Mouse (Mus musculus) left cerebral cortex, adult 11 months (tissue): Measurements from ENCODE around the gene Chat.
A peak's percentile ranks its signal among the peaks of the same experiment; 100 is the strongest.

Source experiments
- DNase-seq: peaks from one replicate; pipeline ENCODE4 v3.0.0; 2022; ENCODE audit warnings: low spot score

Gene Chat

DNA sequence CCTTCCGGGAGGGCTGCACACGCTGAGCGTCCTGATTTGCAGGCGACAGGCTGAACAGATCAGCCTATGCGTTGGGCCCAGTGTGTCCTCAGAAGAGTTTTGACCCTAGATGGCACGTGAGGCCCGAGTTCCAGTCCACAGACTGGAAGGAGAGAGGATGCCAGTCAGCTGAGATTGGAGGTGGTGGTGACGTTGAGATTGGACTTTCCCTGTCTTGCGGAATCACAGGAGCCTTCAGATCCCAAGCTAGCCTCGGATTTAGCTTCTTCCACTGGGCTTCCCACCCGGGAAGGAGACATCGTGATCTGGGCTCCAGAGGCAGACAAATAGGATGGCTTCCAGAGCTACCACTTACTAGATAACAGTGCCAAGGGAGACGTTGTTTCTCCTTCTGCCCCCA, at the start of gene Chat:
Gene Chat (minus strand): TSS at position 101 of the 400 bp plus-strand sequence.
- DNase-seq = no peak

DNA sequence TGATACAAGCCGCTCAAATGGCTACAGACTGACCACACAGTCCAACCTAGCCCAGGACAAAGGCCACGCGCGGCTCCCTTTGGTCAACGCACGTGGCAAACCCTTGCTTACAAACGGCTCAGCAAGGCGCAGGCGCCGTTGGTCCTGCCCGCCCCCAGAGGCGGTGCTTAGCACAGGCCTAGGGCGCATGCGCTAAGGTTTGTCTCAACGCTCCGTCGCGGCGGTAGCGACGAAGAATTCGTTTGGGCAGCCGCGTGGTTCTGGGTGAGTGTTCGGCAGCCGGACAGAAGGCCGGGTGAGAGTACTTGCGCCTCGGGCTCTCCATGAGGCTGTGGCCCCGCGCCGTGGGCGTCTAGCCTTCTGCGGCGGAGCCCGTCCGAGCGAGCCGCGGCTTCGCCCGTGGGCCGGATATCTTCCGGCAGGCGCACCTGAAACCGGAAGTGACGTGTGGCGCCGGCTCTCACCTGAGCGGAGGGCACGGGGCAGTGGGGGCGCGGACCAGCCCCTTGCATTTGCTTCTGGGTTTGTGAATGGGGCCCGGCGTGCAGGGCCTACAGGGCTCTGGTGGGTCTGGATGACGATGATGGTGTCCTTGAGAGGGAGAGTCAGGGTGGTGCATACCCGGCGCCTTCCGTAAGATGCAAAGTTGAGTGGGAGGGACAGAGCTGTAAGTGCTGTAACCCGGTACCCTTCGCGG, 47.7 kb upstream of the Chat start, which contains the start of gene Ercc6:
Gene Ercc6 (plus strand): TSS at position 186 of the 697 bp plus-strand sequence.
- DNase-seq = peak; percentile 87

GRCm38 (mm10) chr14:32512912-32513311, 47.1 kb upstream of the Chat start:
- DNase-seq = no peak

DNA sequence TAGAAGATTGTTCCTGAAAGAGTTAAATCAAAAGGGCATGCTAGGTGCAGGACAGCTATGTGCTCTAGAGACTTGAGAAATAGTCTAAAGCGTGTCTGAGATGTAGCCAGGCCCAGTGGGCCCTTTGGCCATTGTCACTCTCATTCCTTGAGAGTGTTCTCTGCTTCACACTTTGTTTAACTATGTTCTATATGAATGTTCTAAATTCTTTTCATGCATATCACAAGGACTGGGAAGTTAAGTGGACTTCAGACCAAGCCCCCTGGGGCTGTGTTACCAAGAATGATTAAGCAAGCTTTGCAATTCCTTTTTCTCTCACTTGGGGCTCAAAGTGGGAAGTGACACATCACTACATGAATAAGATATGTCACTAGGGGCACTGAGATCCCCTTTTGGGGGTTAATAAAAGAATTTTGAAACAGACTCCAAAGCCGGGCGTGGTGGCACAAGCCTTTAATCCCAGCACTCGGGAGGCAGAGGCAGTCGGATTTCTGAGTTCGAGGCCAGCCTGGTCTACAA, 43.7 kb upstream of the Chat start:
- no peak for DNase-seq

DNA sequence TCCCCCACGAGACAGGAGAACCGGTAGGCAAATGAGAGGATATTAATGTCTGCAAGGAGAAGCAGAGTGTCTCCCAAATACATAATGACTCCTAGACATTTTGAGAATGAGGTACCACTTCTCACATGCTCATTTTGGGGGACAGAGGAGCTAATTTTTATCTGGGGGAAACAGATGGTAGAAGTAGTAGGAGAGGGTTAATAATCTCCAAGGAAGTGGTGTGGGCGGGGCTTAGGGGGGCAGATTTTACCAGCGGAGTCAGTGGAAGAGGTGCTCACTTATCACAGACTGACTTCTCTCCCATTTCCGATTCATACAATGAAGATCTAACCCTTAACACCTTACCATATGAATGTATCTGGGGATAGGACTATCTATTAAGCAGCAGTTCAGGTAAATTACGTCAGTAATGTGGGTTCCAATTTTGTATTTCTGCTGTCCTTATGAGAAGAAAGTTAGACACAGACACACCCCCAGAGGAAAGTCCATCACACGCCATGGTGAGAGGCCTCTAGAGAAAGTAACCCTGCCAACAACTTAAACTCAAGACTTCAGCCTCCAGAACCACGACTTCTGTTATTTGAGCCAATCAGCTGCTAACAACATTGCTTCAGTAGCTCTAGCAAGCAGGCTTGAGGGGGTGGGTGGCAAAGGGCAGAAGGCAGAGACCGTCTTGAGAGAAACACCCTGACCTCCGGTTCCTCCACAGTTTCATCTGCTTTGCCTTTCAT, 42.5 kb upstream of the Chat start:
- DNase-seq = no peak

- no peak for DNase-seq
These were observed 41.4 kb upstream of the Chat start for GRCm38 (mm10) chr14:32507216-32507615.

- DNase-seq = no peak
These were observed 40.5 kb upstream of the Chat start for GRCm38 (mm10) chr14:32506329-32506728.

GRCm38 (mm10) chr14:32503897-32504296, 38.1 kb upstream of the Chat start:
- DNase-seq = no peak

DNA sequence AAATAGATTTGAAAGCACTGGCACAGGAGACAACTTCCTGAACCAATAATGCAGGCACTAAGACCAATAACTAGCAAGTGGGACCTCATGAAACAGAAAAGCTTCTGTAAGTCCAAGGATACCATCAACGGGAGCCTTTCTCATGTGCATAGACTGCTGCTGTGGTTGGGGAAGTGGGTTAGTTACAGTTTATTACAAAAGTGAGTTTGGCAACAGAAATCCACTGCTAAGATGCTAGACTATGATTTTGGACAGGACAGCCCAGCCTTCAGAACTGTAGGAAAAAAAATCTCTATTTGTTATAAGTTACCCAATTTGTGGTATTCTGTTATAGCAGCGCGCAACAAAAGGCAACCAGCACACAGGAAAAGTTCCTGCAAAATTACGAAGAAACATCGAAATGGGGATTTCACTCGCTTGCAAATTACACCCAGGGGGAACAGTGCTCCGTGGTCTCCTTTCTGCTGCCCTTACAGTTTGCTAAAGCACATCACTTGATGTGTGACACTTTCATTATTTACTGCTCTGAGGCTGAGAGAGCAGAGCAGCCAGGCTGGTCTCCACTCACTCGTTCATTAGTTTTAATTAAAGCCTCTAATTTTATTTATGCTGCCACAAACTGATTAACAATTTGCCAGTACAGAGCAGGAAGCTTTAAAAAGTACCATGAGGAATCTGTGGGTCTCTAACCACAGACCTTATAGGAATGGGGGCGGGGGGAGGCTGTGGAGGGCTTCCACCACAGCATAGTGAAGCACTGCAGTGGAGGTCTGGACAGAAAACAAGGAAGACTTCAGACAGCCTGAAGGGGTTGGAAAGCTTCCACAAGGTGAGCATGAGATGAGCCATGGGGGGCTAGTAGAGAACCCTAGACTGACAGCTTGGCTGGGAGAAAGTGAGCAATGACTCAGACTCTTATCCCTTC, 37.2 kb upstream of the Chat start:
- no peak for DNase-seq

DNA sequence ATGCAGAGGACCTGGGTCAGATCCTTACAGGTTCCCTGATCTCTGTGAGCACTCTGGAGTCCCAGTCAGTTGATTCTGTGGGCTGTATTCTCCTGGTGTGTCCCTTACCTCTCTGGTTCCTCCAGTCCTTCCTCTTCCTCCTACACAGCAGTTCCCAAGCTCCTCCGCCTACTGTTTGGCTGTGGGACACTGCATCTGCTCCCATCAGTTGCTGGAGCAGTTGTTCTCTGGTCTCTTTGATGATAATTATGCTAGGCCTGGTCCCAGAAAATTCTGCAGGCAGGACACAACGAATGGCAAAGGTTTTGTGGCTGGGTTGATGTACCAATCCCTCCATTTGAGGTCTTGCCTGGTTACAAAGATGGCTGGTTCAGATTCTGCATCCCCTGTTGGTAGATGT, 35.5 kb upstream of the Chat start:
- no peak for DNase-seq

- no peak for DNase-seq
These were observed 30.5 kb upstream of the Chat start for GRCm38 (mm10) chr14:32496115-32496850.

GRCm38 (mm10) chr14:32492521-32492920, 26.7 kb upstream of the Chat start:
- DNase-seq = no peak

- no peak for DNase-seq
These were observed 16.3 kb upstream of the Chat start for GRCm38 (mm10) chr14:32482061-32482460.

- no peak for DNase-seq
These were observed 11.8 kb upstream of the Chat start for GRCm38 (mm10) chr14:32477581-32477980.

- DNase-seq = no peak
These were observed 10.8 kb upstream of the Chat start for GRCm38 (mm10) chr14:32476559-32476958.

- DNase-seq = peak; percentile 51
These were observed 7.2 kb upstream of the Chat start for GRCm38 (mm10) chr14:32472996-32473395.

GRCm38 (mm10) chr14:32467606-32468005, 1.8 kb upstream of the Chat start:
- DNase-seq = no peak

GRCm38 (mm10) chr14:32465506-32465870, 301 bp downstream of the Chat start:
- no peak for DNase-seq

GRCm38 (mm10) chr14:32464601-32465505, 936 bp downstream of the Chat start, which contains the start of gene Slc18a3:
Gene Slc18a3 (minus strand): TSS chr14:32464850.
- no peak for DNase-seq
